Mouse (Mus musculus) ES-E14 (cell line): ENCODE results near the gene Omp.

Experiments
- CHD2 ChIP-seq: IDR thresholded peaks from 2 replicates; pipeline ENCODE4 v1.6.1; 2014; ENCODE audit warnings: mild to moderate bottlenecking, low read depth, low read length, inconsistent platforms
- MAFK ChIP-seq: IDR thresholded peaks from 2 replicates; pipeline ENCODE4 v1.6.1; 2014; ENCODE audit warnings: mild to moderate bottlenecking, low read depth, low read length, inconsistent platforms; ENCODE audit not compliant: insufficient read depth
- ZC3H11A ChIP-seq: IDR thresholded peaks from 2 replicates; pipeline ENCODE4 v1.6.1; 2012; ENCODE audit warnings: low read depth, mild to moderate bottlenecking, inconsistent platforms, low read length, borderline replicate concordance
- ZNF384 ChIP-seq: IDR thresholded peaks from 2 replicates; pipeline ENCODE4 v1.6.1; 2012; ENCODE audit warnings: low read depth, low read length, inconsistent platforms

DNA sequence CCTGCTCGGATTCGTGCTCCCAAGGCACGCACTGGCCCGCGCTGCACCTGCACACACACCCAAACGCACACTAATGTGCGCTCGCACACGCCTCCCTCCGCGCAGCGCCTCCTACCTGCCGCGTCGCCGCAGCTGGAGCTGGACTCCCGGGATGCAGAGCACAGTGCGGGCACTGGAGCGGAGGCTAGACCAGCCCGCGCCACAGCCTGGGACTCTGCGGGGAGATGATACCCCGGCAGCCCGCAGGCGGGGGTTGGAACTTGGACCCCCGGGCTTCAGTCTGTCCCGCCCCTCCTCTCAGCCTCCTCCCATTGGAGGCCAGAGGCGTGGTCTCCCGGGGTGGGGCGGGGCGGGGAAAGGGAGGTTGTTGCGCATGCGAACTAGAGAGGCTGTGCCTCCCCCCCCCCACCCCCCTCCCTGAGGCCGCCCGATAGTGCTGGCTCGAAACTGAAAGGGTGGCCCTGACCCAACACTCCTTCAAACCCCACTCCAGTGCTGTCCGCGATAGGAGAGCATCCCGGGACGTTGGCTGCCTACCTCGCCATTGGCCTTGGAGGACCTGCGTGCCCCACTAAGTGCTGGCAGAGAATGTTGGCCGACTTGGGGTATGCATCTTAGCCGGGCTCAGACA lies 32.7 kb upstream of the Omp start, which contains the start of gene Capn5:
- TF ChIP-seq MAFK (no peak), ZNF384 (no peak), CHD2 (no peak), ZC3H11A (no peak)
